Mouse (Mus musculus) CH12.LX (cell line): Measurements from ENCODE around the gene Gm11563. TPM values are rescaled to one million over a fixed set of nuclear protein-coding genes. Genes with fewer than 3 reads are reported as not detected.
"Not testable (repeated sequence)": the region's sequence is repeated elsewhere in the genome, so short reads cannot be mapped to it uniquely, and the experiment has no call there.

ENCODE experiments used
- DNase-seq: peaks from one replicate; pipeline ENCODE4 v3.0.0-alpha.2; 2013; ENCODE audit errors: extremely low read depth
- H3K27ac ChIP-seq: 2 replicates; pipeline ENCODE4 v1.5.1; 2012; ENCODE audit warnings: low read depth, mild to moderate bottlenecking, control low read depth, moderate library complexity; ENCODE audit not compliant: insufficient read depth
- H3K27me3 ChIP-seq: replicated peaks from 2 replicates; pipeline ENCODE3; 2012; ENCODE audit warnings: inconsistent platforms
- H3K36me3 ChIP-seq, 2 experiments: replicated peaks in 1 of 2; 2 replicates each; pipeline versions ENCODE3 to v1.6.1; 2012; ENCODE audit warnings: inconsistent platforms in 1 of 2, low read length in 1 of 2, mild to moderate bottlenecking in 1 of 2, mixed read lengths in 1 of 2, moderate library complexity in 1 of 2; ENCODE audit not compliant: control insufficient read depth in 1 of 2, insufficient read depth in 1 of 2
- H3K4me1 ChIP-seq, 2 experiments: 2 replicates each; pipeline ENCODE4 v1.6.1; 2012; ENCODE audit warnings: inconsistent platforms in 1 of 2, moderate library complexity in 1 of 2; ENCODE audit not compliant: insufficient read depth in 2 of 2, control insufficient read depth in 1 of 2
- H3K4me2 ChIP-seq: 2 replicates; pipeline ENCODE4 v1.6.1; 2012; ENCODE audit warnings: low read depth, mild to moderate bottlenecking, control low read depth; ENCODE audit not compliant: poor library complexity, insufficient read depth, severe bottlenecking
- H3K4me3 ChIP-seq, 3 experiments: fragments of 150-350 bp in 1 of 3; sonication (generic) in 1 of 3; replicated peaks in 1 of 3; 2 replicates each; pipeline versions ENCODE3 to v1.5.1; 2011 to 2012; ENCODE audit warnings: low read depth in 2 of 3, low read length in 2 of 3, mild to moderate bottlenecking in 2 of 3, moderate library complexity in 2 of 3, control low read depth in 1 of 3, improper control_type of control experiment in 1 of 3, inconsistent platforms in 1 of 3, mixed read lengths in 1 of 3; ENCODE audit not compliant: poor library complexity in 1 of 3
- H3K79me2 ChIP-seq: replicated peaks from 2 replicates; pipeline ENCODE4 v1.6.1; 2012; ENCODE audit warnings: mild to moderate bottlenecking, moderate library complexity; ENCODE audit not compliant: control insufficient read depth, poor library complexity, insufficient read depth, severe bottlenecking; ENCODE audit errors: extremely low read depth
- H3K9ac ChIP-seq: 2 replicates; pipeline ENCODE4 v1.6.1; 2012; ENCODE audit warnings: low read depth, mild to moderate bottlenecking, control low read depth, moderate library complexity; ENCODE audit not compliant: insufficient read depth
- H3K9me3 ChIP-seq: replicated peaks from 2 replicates; pipeline ENCODE3; 2012; ENCODE audit warnings: low read length, inconsistent platforms, mixed read lengths
- CHD1 ChIP-seq: IDR thresholded peaks from 2 replicates; pipeline ENCODE4 v1.6.1; 2012; ENCODE audit warnings: low read depth, low read length, improper control_type of control experiment, inconsistent platforms
- CHD2 ChIP-seq: IDR thresholded peaks from 2 replicates; pipeline ENCODE4 v1.6.1; 2011; ENCODE audit warnings: low read length, improper control_type of control experiment
- CTCF ChIP-seq, 2 experiments: IDR thresholded peaks in 1 of 2; conservative IDR thresholded peaks in 1 of 2; 2 replicates each; pipeline ENCODE4 v1.5.1; 2011 to 2012; ENCODE audit warnings: low read depth in 2 of 2, low read length in 2 of 2, improper control_type of control experiment in 1 of 2, inconsistent platforms in 1 of 2, mild to moderate bottlenecking in 1 of 2, moderate library complexity in 1 of 2
- E2F4 ChIP-seq: IDR thresholded peaks from 2 replicates; pipeline ENCODE4 v1.6.1; 2011; ENCODE audit warnings: low read depth, low read length, improper control_type of control experiment; ENCODE audit not compliant: insufficient replicate concordance
- ELF1 ChIP-seq: IDR thresholded peaks from 2 replicates; pipeline ENCODE4 v1.6.1; 2014; ENCODE audit warnings: low read depth, mild to moderate bottlenecking, inconsistent platforms, low read length, improper control_type of control experiment
- GABPA ChIP-seq: IDR thresholded peaks from 2 replicates; pipeline ENCODE4 v1.6.1; 2012; ENCODE audit warnings: low read depth, low read length, improper control_type of control experiment, inconsistent platforms; ENCODE audit not compliant: insufficient replicate concordance
- IRF4 ChIP-seq: IDR thresholded peaks from 2 replicates; pipeline ENCODE4 v1.6.1; 2014; ENCODE audit warnings: low read depth, mild to moderate bottlenecking, inconsistent platforms, low read length, improper control_type of control experiment
- JUN ChIP-seq: IDR thresholded peaks from 2 replicates; pipeline ENCODE4 v1.6.1; 2011; ENCODE audit warnings: low read depth, mild to moderate bottlenecking, low read length, improper control_type of control experiment, moderate library complexity; ENCODE audit not compliant: insufficient read depth
- MAFK ChIP-seq: IDR thresholded peaks from 2 replicates; pipeline ENCODE4 v1.6.1; 2011; ENCODE audit warnings: low read length, improper control_type of control experiment; ENCODE audit not compliant: insufficient replicate concordance
- MXI1 ChIP-seq: IDR thresholded peaks from 2 replicates; pipeline ENCODE4 v1.6.1; 2011; ENCODE audit warnings: mild to moderate bottlenecking, low read depth, low read length, improper control_type of control experiment
- NRF1 ChIP-seq: IDR thresholded peaks from 2 replicates; pipeline ENCODE4 v1.6.1; 2014; ENCODE audit warnings: low read depth, mild to moderate bottlenecking, inconsistent platforms, low read length, improper control_type of control experiment, moderate library complexity
- POLR2A ChIP-seq: IDR thresholded peaks from 2 replicates; pipeline ENCODE4 v1.6.1; 2011; ENCODE audit warnings: low read depth, mild to moderate bottlenecking, improper control_type of control experiment, low read length
- POLR2AphosphoS2 ChIP-seq: IDR thresholded peaks from 2 replicates; pipeline ENCODE4 v1.6.1; 2011; ENCODE audit warnings: low read depth, low read length, improper control_type of control experiment
- RAD21 ChIP-seq: IDR thresholded peaks from 2 replicates; pipeline ENCODE4 v1.6.1; 2011; ENCODE audit warnings: low read depth, mild to moderate bottlenecking, low read length, improper control_type of control experiment, moderate library complexity
- SMC3 ChIP-seq: IDR thresholded peaks from 2 replicates; pipeline ENCODE4 v1.6.1; 2011; ENCODE audit warnings: low read depth, low read length, improper control_type of control experiment
- TBP ChIP-seq: conservative IDR thresholded peaks from 2 replicates; pipeline ENCODE4 v1.6.1; 2011; ENCODE audit warnings: low read depth, low read length, improper control_type of control experiment
- UBTF ChIP-seq: IDR thresholded peaks from 2 replicates; pipeline ENCODE4 v1.6.1; 2012; ENCODE audit warnings: low read depth, mild to moderate bottlenecking, inconsistent platforms, low read length, improper control_type of control experiment, moderate library complexity
- USF1 ChIP-seq: IDR thresholded peaks from 2 replicates; pipeline ENCODE4 v1.6.1; 2014; ENCODE audit warnings: low read depth, mild to moderate bottlenecking, inconsistent platforms, low read length, improper control_type of control experiment
- ZKSCAN1 ChIP-seq: IDR thresholded peaks from 2 replicates; pipeline ENCODE4 v1.6.1; 2012; ENCODE audit warnings: low read depth, inconsistent platforms, low read length, improper control_type of control experiment, borderline replicate concordance
- dilution Hi-C: fragments of 300-500 bp; cut with MboI; formaldehyde crosslinking; loops from 2 replicates; pipeline ENCODE4 v1.14.3; 2020; ENCODE audit warnings: low sequenced_read_pairs; ENCODE audit not compliant: extremely low pct_unique_long_range_greater_than_20kb, extremely low pct_ligation_motif_present
- in situ Hi-C: fragments of 300-500 bp; cut with MboI; formaldehyde crosslinking; loops from 3 replicates; pipeline ENCODE4 v1.14.3; 2019; ENCODE audit warnings: low sequenced_read_pairs, low pct_ligation_motif_present, low pct_unique_long_range_greater_than_20kb, mixed read lengths
- polyA plus RNA-seq: library from polyadenylated mRNA; unstranded; fragments of >175 nt; gene quantifications from 2 replicates; pipeline ENCODE4 v1.2.1, GENCODE M21; 2012; ENCODE audit warnings: low read depth; ENCODE audit not compliant: insufficient read length
- total RNA-seq, 2 experiments: library from RNA; depleted of rRNA; stranded (reverse); fragments of 300-350 nt in 1 of 2; fragments of >200 nt in 1 of 2; gene quantifications; 2 replicates each; pipeline ENCODE4 v1.2.3; 2012 to 2014

The Gm11563 gene
- total and polyA plus RNA-seq, 3 experiments: not detected

GRCm38 (mm10) chr11:99646444-99646843, 12.3 kb downstream of the Gm11563 start:
- Histone ChIP-seq H3K9me3 (peaks cover 3% of the 10 kb centered on the region), H3K4me1 (peaks cover 0 to 5% of the 10 kb centered on the region in 2 experiments; a peak in 1 of 4 replicates), H3K4me2 (no peak overlapping the region), H3K4me3 (no peak overlapping the region), H3K27ac (no peak overlapping the region), H3K9ac (no peak overlapping the region), H3K36me3 (no peaks in the 10 kb centered on the region), H3K79me2 (no peaks in the 10 kb centered on the region), H3K27me3 (peaks cover 71% of the 10 kb centered on the region)
- dilution Hi-C loops: no loop called here
- in situ Hi-C loops: no loop called here
- no peak for DNase-seq
- TF ChIP-seq MXI1 (no peak), ELF1 (no peak), E2F4 (no peak), ZKSCAN1 (no peak), SMC3 (no peak), RAD21 (no peak), NRF1 (no peak), CHD1 (no peak), UBTF (no peak), MAFK (no peak), TBP (no peak), IRF4 (no peak)

- Histone ChIP-seq H3K36me3 (no peaks in the 10 kb centered on the region), H3K4me3 (no peak overlapping the region), H3K27me3 (peaks cover 69% of the 10 kb centered on the region), H3K9me3 (no peaks in the 10 kb centered on the region), H3K4me1 (peaks cover 0 to 5% of the 10 kb centered on the region in 2 experiments; a peak in 1 of 4 replicates), H3K4me2 (no peak overlapping the region), H3K9ac (no peak overlapping the region), H3K79me2 (no peaks in the 10 kb centered on the region), H3K27ac (no peak overlapping the region)
- dilution Hi-C loops: no loop called here
- TF ChIP-seq POLR2AphosphoS2 (no peak), GABPA (no peak), CTCF (conservative IDR thresholded peaks at IDR 0.05 in 1 of 2, IDR thresholded peaks at IDR 0.05 in 1 of 2; ENCODE audit: low read depth in 2 of 2, low read length in 2 of 2) (no peak), POLR2A (no peak), RAD21 (no peak), SMC3 (no peak), CHD2 (no peak), JUN (no peak), USF1 (no peak)
- DNase-seq: no peak
- in situ Hi-C loops: no loop called here
These were observed 14.4 kb downstream of the Gm11563 start for GRCm38 (mm10) chr11:99644351-99644750.

- H3K27me3 ChIP-seq: peaks cover 69% of the 10 kb centered on the region
- dilution Hi-C loops, DNase-seq, H3K9me3 ChIP-seq, H3K4me1 ChIP-seq, in situ Hi-C loops, H3K4me2 ChIP-seq, H3K27ac ChIP-seq, H3K9ac ChIP-seq, H3K4me3 ChIP-seq, H3K79me2 ChIP-seq, H3K36me3 ChIP-seq: not testable (repeated sequence)
These were observed 15.1 kb downstream of the Gm11563 start, which contains the start of gene Krtap4-7 for GRCm38 (mm10) chr11:99643635-99644139. Gene Krtap4-7, minus strand, starts transcription at chr11:99644089.
